Mouse (Mus musculus) embryonic facial prominence, embryonic 15.5 days (tissue): Measurements from ENCODE around the gene Fam166a. TPM values are rescaled to one million over a fixed set of nuclear protein-coding genes. Genes with fewer than 3 reads are reported as not detected.

ENCODE experiments used
- ATAC-seq: fragments of 200-750 bp; cut with Nextera tagmentation; 2 replicates; pipeline ENCODE4 v1.8.0; 2017; ENCODE audit warnings: low read depth, moderate TSS enrichment; ENCODE audit not compliant: insufficient number of reproducible peaks, low FRiP score, low TSS enrichment
- H3K27ac ChIP-seq: fragments of 300-500 bp; sonication (generic); replicated peaks from 2 replicates; pipeline ENCODE4 v1.5.1; 2015; ENCODE audit warnings: mild to moderate bottlenecking, inconsistent platforms
- H3K27me3 ChIP-seq: fragments of 300-500 bp; sonication (generic); 2 replicates; pipeline ENCODE4 v1.6.1; 2015; ENCODE audit warnings: inconsistent platforms
- H3K36me3 ChIP-seq: fragments of 300-500 bp; sonication (generic); 2 replicates; pipeline ENCODE4 v1.6.1; 2015; ENCODE audit warnings: mild to moderate bottlenecking, inconsistent platforms
- H3K4me1 ChIP-seq: fragments of 300-500 bp; sonication (generic); 2 replicates; pipeline ENCODE4 v1.6.1; 2015; ENCODE audit warnings: inconsistent platforms
- H3K4me2 ChIP-seq: fragments of 300-500 bp; sonication (generic); replicated peaks from 2 replicates; pipeline ENCODE4 v1.6.1; 2015; ENCODE audit warnings: mild to moderate bottlenecking, inconsistent platforms
- H3K4me3 ChIP-seq: fragments of 300-500 bp; sonication (generic); replicated peaks from 2 replicates; pipeline ENCODE4 v1.5.1; 2015; ENCODE audit warnings: mild to moderate bottlenecking, inconsistent platforms
- H3K9ac ChIP-seq: fragments of 300-500 bp; sonication (generic); 2 replicates; pipeline ENCODE4 v1.6.1; 2015; ENCODE audit warnings: inconsistent platforms
- H3K9me3 ChIP-seq: fragments of 300-500 bp; sonication (generic); replicated peaks from 2 replicates; pipeline ENCODE4 v1.6.1; 2016; ENCODE audit warnings: inconsistent platforms
- WGBS: fragments of 180-500 bp; shearing (Covaris S2); methylation state at CpG from one replicate; pipeline ENCODE4 v1.1.7; 2015; 5-methylcytosine and 5-hydroxymethylcytosine counted together
- polyA plus RNA-seq: library from polyadenylated mRNA; unstranded; fragments of >200 nt; fragmentation: Nextera tagmentation; extraction: Ambion mirVana; gene quantifications from 2 replicates; pipeline ENCODE4 v1.2.1, GENCODE M21; 2015

The Fam166a gene
- polyA plus RNA-seq, 1 experiment from 2014 or later = 0.77 TPM

DNA sequence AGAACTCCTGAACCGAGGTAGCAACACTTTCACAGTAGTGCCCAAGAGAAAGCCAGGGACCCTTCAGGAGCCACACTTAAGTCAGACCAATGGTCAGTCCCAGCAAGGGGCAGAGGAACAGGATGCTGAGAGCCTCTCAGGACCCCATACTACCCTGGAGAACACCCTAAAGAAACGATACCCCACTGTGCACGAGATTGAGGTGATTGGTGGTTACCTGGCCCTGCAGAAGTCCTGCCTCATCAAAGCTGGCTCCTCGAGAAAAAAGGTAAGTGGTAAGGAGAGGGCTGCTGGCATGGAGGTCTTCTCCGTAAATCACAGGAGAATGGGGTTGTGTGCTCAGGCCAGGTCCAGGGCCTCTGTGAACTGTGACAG, 45.7 kb downstream of the Fam166a start:
- H3K27ac ChIP-seq = no peak overlapping the region
- H3K4me1 ChIP-seq = peaks cover 46% of the 10 kb centered on the region
- peak overlapping the region; percentile 73 for H3K4me3 ChIP-seq
- peaks cover 17% of the 10 kb centered on the region for H3K27me3 ChIP-seq
- ATAC-seq = no peak
- H3K4me2 ChIP-seq = peak overlapping the region; percentile 99; the same call in 1 of the 2 replicates
- no peaks in the 10 kb centered on the region for H3K9me3 ChIP-seq
- H3K36me3 ChIP-seq = peaks cover 13% of the 10 kb centered on the region
- WGBS = 78% methylated on average over 5 of the region's 5 CpGs
- H3K9ac ChIP-seq = no peak overlapping the region

DNA sequence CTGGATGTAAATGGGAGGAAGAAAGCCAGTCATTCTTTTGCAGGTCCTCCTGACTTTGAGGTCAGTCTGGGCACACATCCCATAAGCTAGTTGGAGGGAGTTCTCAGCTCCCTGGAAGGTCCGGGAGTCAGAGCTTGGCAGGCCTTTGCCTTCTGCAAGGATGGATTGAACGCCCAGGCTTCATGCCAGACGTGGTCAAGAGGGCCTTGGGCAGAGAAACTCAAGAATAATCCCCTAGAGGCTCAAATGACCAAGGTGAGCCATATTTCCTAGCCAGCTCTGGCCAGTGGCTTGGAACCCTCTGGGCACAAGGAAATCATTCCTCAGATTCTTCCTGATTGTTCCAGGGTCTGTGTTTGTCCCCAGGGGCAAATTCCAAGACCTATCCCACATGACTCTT, 46.3 kb downstream of the Fam166a start:
- H3K36me3 ChIP-seq = peaks cover 19% of the 10 kb centered on the region
- no peak overlapping the region for H3K9ac ChIP-seq
- H3K4me2 ChIP-seq = no peak overlapping the region
- H3K4me3 ChIP-seq = no peak overlapping the region
- ATAC-seq = no peak
- no peaks in the 10 kb centered on the region for H3K9me3 ChIP-seq
- no peak overlapping the region for H3K27ac ChIP-seq
- H3K27me3 ChIP-seq = peaks cover 17% of the 10 kb centered on the region
- WGBS = 65% methylated on average over 3 of the region's 3 CpGs
- H3K4me1 ChIP-seq = peaks cover 46% of the 10 kb centered on the region

DNA sequence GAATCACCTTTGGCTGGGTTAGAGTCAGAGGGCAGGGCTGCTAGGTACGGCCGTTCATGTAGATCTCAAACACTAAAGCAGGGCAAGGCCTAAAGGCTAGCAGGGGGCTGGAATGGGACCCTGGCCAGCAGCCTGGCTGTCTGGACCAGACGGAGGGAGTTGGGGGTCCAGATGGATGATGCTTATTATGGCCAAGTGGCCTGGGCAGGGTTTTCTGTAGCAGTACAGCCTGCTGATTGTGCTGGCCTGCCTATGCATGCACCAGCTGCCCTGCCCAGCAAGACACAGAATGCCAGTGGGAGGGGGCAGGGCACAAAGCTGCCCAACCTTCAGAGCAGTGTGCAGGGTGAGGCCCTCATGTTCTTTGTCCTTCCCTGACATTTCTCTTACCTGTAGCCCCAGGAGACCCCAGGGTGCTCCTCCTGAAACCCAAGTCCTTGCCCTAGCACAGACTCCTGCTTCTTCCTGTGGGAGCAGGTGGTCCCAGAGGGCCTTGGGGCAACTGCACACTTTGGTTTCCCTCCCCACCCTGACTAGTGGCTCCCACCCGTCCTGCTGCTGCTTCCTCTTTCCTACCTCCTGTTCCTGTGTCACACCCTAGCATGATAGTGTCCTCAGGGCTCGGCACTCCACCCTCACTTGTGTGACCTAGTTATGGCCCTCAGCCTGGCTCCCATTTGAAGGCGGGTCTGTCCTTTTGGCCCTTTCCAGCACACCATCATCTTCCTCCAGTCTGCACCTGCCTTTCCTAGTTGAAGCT, 47.5 kb downstream of the Fam166a start:
- H3K4me1 ChIP-seq = peaks cover 57% of the 10 kb centered on the region
- H3K36me3 ChIP-seq = peaks cover 30% of the 10 kb centered on the region
- ATAC-seq = no peak
- 0 out of 2 replicates have a peak overlapping the region, but pooled peaks have one; percentile 2 for H3K4me3 ChIP-seq
- H3K27me3 ChIP-seq = peaks cover 17% of the 10 kb centered on the region
- no peaks in the 10 kb centered on the region for H3K9me3 ChIP-seq
- H3K9ac ChIP-seq = no peak overlapping the region
- H3K27ac ChIP-seq = no peak overlapping the region
- H3K4me2 ChIP-seq = peak overlapping the region; percentile 24; the same call in 1 of the 2 replicates
- WGBS = 67% methylated on average over 6 of the region's 6 CpGs

- no peak overlapping the region for H3K27ac ChIP-seq
- no peak overlapping the region for H3K9ac ChIP-seq
- peaks cover 30% of the 10 kb centered on the region for H3K36me3 ChIP-seq
- H3K4me2 ChIP-seq = no peak overlapping the region
- no peaks in the 10 kb centered on the region for H3K9me3 ChIP-seq
- H3K27me3 ChIP-seq = peaks cover 17% of the 10 kb centered on the region
- ATAC-seq = no peak
- peaks cover 64% of the 10 kb centered on the region for H3K4me1 ChIP-seq
- no peak overlapping the region for H3K4me3 ChIP-seq
- WGBS = 59% methylated on average over 2 of the region's 2 CpGs
Observed at GRCm38 (mm10) chr2:25266720-25267119, 48.2 kb downstream of the Fam166a start.

GRCm38 (mm10) chr2:25267241-25267640, 48.7 kb downstream of the Fam166a start:
- H3K4me3 ChIP-seq = no peak overlapping the region
- peaks cover 60% of the 10 kb centered on the region for H3K4me1 ChIP-seq
- ATAC-seq = no peak
- no peak overlapping the region for H3K27ac ChIP-seq
- H3K4me2 ChIP-seq = no peak overlapping the region
- no peaks in the 10 kb centered on the region for H3K9me3 ChIP-seq
- peaks cover 17% of the 10 kb centered on the region for H3K27me3 ChIP-seq
- H3K36me3 ChIP-seq = peaks cover 30% of the 10 kb centered on the region
- H3K9ac ChIP-seq = no peak overlapping the region

GRCm38 (mm10) chr2:25267746-25268309, 49.3 kb downstream of the Fam166a start:
- Histone ChIP-seq H3K9ac (no peak overlapping the region), H3K27ac (no peak overlapping the region), H3K27me3 (peaks cover 17% of the 10 kb centered on the region), H3K4me3 (no peak overlapping the region), H3K9me3 (no peaks in the 10 kb centered on the region), H3K4me2 (no peak overlapping the region), H3K36me3 (peaks cover 30% of the 10 kb centered on the region), H3K4me1 (peaks cover 59% of the 10 kb centered on the region)
- no peak for ATAC-seq
- WGBS = 64% methylated on average over 4 of the region's 4 CpGs

Other genes starting within 250 kb of the Fam166a start
- 127 and 132 TPM in 2 replicates for gene Mrpl41, start 243.6 kb upstream of the Fam166a start, polyA plus RNA-seq
- 8.5 and 9.7 TPM in 2 replicates for gene Pnpla7, start 242.7 kb upstream of the Fam166a start, polyA plus RNA-seq
- gene Nsmf, start 164.4 kb upstream of the Fam166a start, polyA plus RNA-seq = 93.0 and 97.2 TPM in 2 replicates
- not detected in 2 replicates for gene Entpd8, start 138.4 kb upstream of the Fam166a start, polyA plus RNA-seq
- gene Noxa1, start 123.6 kb upstream of the Fam166a start, polyA plus RNA-seq = 0.37 and 0.39 TPM in 2 replicates
- gene Nrarp, start 38.0 kb upstream of the Fam166a start, polyA plus RNA-seq = 26.8 and 26.9 TPM in 2 replicates
- gene Tor4a, start 21.9 kb upstream of the Fam166a start, polyA plus RNA-seq = 9.3 and 10.5 TPM in 2 replicates
- gene Nelfb, start 7.3 kb upstream of the Fam166a start, polyA plus RNA-seq = 114 and 115 TPM in 2 replicates
- gene Stpg3, start 4.1 kb upstream of the Fam166a start, polyA plus RNA-seq = not detected in 2 replicates
- gene Tubb4b, start 6.0 kb downstream of the Fam166a start, polyA plus RNA-seq = 590 and 660 TPM in 2 replicates
- gene Slc34a3, start 15.6 kb downstream of the Fam166a start, polyA plus RNA-seq = not detected in 2 replicates
- 0.20 and 0.24 TPM in 2 replicates for gene Rnf224, start 18.0 kb downstream of the Fam166a start, polyA plus RNA-seq
- 18.4 and 22.9 TPM in 2 replicates for gene Rnf208, start 23.5 kb downstream of the Fam166a start, polyA plus RNA-seq
- 53.3 and 54.0 TPM in 2 replicates for gene Cysrt1, start 23.7 kb downstream of the Fam166a start, polyA plus RNA-seq
- gene AL732309.1, start 28.1 kb downstream of the Fam166a start, polyA plus RNA-seq = 8.2 and 9.4 TPM in 2 replicates
- 23.8 and 25.6 TPM in 2 replicates for gene Tmem203, start 36.7 kb downstream of the Fam166a start, polyA plus RNA-seq
- gene Tprn, start 43.9 kb downstream of the Fam166a start, polyA plus RNA-seq = 10.2 TPM in 2 replicates
- 258 and 263 TPM in 2 replicates for gene Ssna1, start 53.7 kb downstream of the Fam166a start, polyA plus RNA-seq
- 134 and 136 TPM in 2 replicates for gene Anapc2, start 53.7 kb downstream of the Fam166a start, polyA plus RNA-seq
- not detected in 2 replicates for gene Tmem210, start 69.4 kb downstream of the Fam166a start, polyA plus RNA-seq
- gene Lrrc26, start 71.2 kb downstream of the Fam166a start, polyA plus RNA-seq = 4.9 and 5.2 TPM in 2 replicates
- 0.33 and 0.71 TPM in 2 replicates for gene Grin1, start 100.4 kb downstream of the Fam166a start, polyA plus RNA-seq
- 54.4 and 55.5 TPM in 2 replicates for gene Man1b1, start 113.6 kb downstream of the Fam166a start, polyA plus RNA-seq
- gene Dpp7, start 137.6 kb downstream of the Fam166a start, polyA plus RNA-seq = 24.6 and 25.5 TPM in 2 replicates
- 18.4 and 21.7 TPM in 2 replicates for gene Uap1l1, start 146.9 kb downstream of the Fam166a start, polyA plus RNA-seq
- gene Sapcd2, start 153.6 kb downstream of the Fam166a start, polyA plus RNA-seq = 29.2 and 32.8 TPM in 2 replicates
- gene Entpd2, start 177.1 kb downstream of the Fam166a start, polyA plus RNA-seq = 7.4 and 9.0 TPM in 2 replicates
- gene Npdc1, start 180.6 kb downstream of the Fam166a start, polyA plus RNA-seq = 64.9 and 67.8 TPM in 2 replicates
- gene Fut7, start 204.5 kb downstream of the Fam166a start, polyA plus RNA-seq = 0.08 and 0.20 TPM in 2 replicates
- 4.0 and 4.1 TPM in 2 replicates for gene Abca2, start 210.0 kb downstream of the Fam166a start, polyA plus RNA-seq
- gene Clic3, start 238.1 kb downstream of the Fam166a start, polyA plus RNA-seq = 72.8 and 75.5 TPM in 2 replicates
- gene Paxx, start 242.3 kb downstream of the Fam166a start, polyA plus RNA-seq = 48.7 and 49.1 TPM in 2 replicates